Mouse (Mus musculus): Measurements from ENCODE around the gene Pik3r4.

GRCm38 (mm10) chr9:105692472-105692871 is 49.7 kb downstream of the Pik3r4 start:
- no peak for TF ChIP-seq CTCF (conservative IDR thresholded peaks at IDR 0.05; ENCODE audit: insufficient read depth, insufficient read length, low read depth, low read length)
- no peak for TF ChIP-seq POLR2A (IDR thresholded peaks at IDR 0.05; ENCODE audit: low read depth, low read length)

Measured in kidney, adult 2 months (tissue).